Mouse (Mus musculus) MN1 (cell line): ENCODE data around the gene Negr1.

Experiments used
- DNase-seq: peaks from one replicate; pipeline ENCODE4 v3.0.0-alpha.2; 2016; ENCODE audit warnings: low spot score

Negr1 gene

DNA sequence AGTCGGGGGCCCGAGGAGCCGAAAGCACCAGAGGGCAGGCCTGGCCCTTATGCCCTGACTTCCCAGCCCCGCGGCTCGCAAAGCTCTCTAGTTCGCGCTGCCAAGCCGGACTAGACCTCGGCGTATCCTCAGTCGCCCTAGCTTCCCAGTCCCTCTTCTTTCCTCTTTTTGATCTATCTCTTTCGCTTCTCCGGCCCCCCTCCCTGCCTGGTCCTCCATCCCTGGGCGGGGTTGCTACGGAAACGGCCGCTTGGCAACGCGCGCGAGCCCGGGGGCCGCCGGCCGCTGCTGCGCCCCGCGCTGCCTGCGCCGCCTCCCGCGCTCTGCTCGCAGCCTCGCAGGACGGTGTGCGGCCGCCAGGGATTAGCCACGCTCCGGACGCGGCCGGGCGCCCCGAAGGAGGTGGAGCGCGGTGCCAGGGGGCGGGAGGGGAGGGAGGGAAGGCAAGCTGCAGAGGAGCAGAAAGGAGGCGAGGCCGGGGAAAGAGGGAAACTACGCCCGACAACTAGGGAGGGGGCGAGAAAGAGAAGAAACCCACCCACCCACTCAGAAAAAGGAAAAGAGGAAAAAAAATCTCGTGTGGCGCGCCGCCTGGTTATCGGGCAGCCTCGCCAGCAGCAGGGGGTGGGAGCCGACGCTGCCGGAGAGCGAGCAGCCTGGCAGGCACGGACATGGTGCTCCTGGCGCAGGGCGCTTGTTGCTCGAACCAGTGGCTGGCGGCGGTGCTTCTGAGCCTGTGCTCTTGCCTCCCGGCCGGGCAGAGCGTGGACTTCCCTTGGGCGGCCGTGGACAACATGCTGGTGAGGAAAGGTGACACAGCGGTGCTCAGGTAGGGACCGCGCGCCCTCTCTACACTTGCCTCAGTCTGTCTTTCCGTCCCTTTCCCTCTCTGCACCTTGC is at the start of gene Negr1:
Gene Negr1, plus strand, starts transcription at position 271 of the 900 bp plus-strand sequence.
- no peak for DNase-seq

DNA sequence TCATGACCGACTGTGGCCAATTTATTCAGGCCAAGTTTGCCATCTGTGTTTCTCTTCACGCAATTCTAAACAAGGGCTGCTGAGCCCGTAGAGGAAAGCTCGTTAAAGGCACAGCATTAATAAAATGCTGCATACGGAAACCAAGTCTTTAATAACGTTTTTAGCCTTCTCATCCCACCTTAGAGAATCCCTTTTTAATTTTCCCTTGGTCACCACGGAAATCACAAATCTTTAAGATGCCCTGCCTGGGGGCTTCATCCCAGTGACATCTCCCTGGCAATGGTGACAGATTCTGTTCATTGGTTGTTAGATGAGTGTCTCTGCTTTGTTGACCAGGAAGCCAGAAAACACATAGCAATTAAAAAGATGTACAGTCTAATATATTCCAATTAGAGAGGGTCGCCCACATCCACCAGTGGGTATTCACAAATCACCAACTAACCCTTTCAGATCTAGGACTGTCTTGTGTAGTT is 35.1 kb upstream of the Negr1 start:
- DNase-seq, result no peak

GRCm38 (mm10) chr3:156527231-156527995 is 34.2 kb upstream of the Negr1 start:
- DNase-seq, result no peak

DNA sequence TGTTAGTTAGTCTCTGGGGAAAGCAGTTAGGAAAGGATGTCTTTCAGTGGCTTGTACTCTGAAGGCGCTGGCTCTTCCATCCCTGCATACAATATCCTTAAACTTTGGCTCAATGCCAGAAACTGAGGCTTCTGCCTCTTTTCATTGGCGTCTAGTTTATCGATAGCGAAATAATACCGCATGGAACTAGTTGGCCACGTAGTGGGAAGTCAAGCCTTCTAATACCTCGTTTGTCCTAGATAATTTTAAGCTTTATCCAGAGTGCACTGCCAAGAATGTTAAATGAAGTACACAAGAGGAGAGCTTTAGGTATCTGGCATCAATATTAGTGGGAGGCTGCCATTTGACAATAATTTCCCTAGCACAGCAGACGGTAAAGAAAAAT is 2.2 kb upstream of the Negr1 start:
- DNase-seq, result peak; percentile 7

- DNase-seq, result no peak
These were observed 1.6 kb upstream of the Negr1 start for GRCm38 (mm10) chr3:156559826-156560471.

DNA sequence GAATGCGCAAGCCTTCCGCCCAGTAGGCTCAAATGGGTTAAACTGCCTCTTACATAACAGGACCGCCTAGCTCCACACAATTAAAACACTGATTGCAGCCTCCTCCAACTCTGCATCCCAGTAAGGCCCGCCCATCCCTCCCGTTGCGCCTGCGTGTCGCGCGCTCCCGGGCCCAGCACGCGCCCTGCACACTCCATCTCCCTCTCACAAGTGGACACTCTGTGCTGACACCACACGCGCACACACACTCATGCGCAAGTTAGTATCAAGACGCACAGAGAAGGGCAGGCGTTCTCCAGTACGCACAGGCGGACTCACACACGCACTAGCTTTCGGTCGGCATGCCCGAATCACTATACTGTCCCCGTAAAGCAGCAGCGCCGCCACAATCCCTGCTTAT is 828 bp upstream of the Negr1 start:
- no peak for DNase-seq

DNA sequence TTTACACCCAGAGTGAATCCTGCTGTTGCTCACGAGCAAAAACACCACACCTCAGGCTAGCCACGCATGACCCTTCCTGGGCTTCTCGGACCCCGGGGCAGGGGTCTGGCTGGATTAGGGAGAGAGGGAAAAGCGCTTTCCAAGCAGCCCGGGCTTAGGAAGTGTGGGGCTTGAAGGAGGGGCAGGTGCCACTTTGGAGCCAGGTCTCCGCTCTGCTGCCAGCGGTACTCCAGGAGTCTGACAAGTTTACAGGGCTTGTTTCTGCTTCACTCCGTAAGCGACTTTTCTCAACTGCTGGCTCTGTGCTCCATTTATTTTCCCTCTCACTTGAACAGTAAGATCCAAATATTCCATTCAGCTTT is 811 bp downstream of the Negr1 start:
- no peak for DNase-seq

GRCm38 (mm10) chr3:156562796-156563195 is 1.2 kb downstream of the Negr1 start:
- DNase-seq, result no peak

GRCm38 (mm10) chr3:156563353-156563752 is 1.8 kb downstream of the Negr1 start:
- DNase-seq, result no peak

GRCm38 (mm10) chr3:156573465-156573864 is 11.9 kb downstream of the Negr1 start:
- peak; percentile 8 for DNase-seq

DNA sequence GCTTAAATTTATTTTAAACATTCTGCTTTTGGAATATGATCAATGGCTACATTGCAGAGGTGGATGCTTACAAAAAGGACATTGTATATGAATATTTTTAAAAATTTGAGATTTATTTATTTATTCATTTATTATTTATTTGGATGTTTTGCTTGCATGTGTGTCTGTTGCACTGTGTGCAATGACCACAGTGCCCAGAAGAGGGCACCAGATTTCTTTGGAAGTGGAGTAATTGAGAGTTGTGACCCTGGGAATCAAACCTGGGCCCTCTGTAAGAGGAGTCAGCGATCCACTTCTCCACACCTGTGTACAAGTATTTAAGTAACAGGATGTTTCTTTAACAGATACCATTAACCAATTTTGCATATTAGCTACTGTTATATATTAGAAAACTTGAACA is 14.7 kb downstream of the Negr1 start:
- no peak for DNase-seq

DNA sequence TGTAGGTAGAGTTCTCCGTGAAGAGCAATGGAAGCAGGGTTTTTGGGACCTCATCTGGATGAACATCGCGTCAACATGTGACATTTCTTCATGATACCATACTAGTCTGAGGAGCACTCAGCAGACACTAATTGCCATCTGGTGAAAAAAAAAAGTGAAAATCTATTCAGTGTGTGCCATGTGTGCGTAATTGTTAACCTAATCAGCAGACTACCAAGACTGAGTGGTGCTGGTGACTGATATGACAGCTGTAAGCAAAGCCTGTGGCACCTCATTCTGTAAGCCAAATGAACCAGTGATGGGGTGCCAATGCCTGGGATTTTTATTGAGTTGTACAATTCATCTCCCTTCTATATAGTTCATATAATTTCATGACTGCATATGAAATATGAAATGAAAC is 29.0 kb downstream of the Negr1 start:
- no peak for DNase-seq

- no peak for DNase-seq
These were observed 29.5 kb downstream of the Negr1 start for GRCm38 (mm10) chr3:156591125-156591524.

DNA sequence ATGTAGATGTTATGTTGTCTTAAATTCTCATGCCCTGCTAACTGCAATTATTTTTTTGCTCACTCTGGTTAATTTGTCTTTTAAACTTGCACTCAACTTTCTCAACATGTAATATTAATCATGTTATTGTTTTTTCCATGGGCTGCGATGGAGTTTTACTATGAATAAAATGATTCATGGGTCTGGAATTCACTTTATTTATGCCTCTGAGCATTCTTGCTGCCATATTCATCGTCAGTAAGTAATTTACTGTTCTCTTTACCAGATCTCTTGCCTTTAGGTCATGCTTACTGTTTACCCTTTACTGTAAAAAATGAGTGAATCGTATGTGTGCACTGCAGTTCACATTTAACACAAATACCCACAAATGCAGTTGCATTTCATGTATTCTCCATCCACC is 45.3 kb downstream of the Negr1 start:
- no peak for DNase-seq

- DNase-seq, result no peak
These were observed 58.3 kb downstream of the Negr1 start for GRCm38 (mm10) chr3:156619921-156620320.

DNA sequence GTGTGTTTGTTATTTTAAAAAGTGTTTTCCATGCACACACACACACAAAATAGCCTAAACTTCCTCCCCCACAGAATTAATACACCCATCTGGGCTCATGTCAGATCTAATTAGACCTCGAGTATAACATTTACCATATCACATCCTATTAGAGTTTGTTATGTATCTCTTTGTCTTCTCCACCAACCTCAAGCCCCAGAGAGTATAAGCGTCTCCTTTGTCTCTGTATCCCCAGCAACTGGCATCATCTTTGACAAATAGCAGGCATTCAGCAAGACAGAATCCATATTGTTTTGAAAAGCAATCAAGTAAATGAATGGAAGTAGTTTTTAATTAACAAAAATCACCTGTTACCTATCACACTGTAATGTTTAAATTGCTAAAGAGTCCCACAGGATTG is 67.0 kb downstream of the Negr1 start:
- no peak for DNase-seq

- no peak for DNase-seq
These were observed 71.3 kb downstream of the Negr1 start for GRCm38 (mm10) chr3:156632942-156633341.

GRCm38 (mm10) chr3:156639382-156639781 is 77.8 kb downstream of the Negr1 start:
- DNase-seq, result no peak

DNA sequence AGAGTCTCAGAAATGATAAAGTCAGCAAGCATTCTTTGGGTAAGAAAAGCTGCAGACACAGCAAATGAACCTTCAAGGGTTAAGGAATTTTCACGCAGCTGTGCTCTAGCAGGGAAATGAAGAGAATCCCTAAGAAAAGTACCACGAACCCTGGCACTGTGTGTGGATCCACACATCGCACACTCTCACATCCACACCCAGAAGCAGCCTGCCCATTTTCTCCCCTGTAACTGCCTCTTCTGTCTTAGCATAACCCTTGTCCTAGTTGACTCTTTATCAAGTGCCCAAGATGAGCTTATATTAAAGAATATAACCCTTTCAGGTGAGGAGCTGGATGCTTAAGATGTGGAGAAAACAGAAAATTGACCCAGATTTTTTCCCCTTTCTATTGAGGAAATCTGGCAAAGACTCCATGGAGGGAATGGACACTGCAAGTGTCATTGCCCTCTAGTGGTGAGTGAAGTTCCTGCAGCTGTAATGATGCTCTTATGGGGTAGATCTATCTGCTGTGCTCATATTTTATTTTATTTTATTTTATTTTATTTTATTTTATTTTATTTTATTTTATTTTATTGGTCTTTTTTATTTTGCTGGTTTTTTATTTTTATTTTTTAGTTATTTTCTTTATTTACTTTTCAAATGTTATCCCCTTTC is 82.2 kb downstream of the Negr1 start:
- no peak for DNase-seq

- DNase-seq, result no peak
These were observed 86.8 kb downstream of the Negr1 start for GRCm38 (mm10) chr3:156648378-156648777.

DNA sequence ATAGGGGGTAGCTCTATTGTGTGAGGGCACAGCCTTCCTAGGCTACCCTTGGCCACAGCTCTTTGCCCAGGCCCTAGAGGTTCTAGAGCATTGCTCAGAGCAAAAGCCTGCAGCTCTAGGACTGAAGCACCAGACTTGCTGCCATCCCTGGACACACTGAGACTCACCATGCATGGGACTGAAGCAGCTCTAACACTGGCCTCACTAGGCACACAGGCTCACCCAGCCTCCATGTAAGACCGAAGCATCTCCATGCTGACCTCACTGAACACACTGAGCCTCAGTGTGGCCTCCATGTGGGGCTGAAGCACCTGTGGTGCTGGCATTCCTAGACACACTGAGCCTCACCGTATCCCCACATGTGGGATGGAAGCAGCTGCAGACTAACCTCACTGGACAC is 101.0 kb downstream of the Negr1 start:
- DNase-seq, result no peak

- no peak for DNase-seq
These were observed 111.0 kb downstream of the Negr1 start for GRCm38 (mm10) chr3:156672560-156672959.
